Mouse (Mus musculus): ENCODE results near the gene Gm960. TPM values are rescaled to one million over a fixed set of nuclear protein-coding genes. Genes with fewer than 3 reads are reported as not detected.

Gm960 gene
- 2.9 and 3.1 TPM in 2 replicates for polyA plus RNA-seq (2016; fragmentation: Nextera tagmentation; extraction: Ambion mirVana)

DNA sequence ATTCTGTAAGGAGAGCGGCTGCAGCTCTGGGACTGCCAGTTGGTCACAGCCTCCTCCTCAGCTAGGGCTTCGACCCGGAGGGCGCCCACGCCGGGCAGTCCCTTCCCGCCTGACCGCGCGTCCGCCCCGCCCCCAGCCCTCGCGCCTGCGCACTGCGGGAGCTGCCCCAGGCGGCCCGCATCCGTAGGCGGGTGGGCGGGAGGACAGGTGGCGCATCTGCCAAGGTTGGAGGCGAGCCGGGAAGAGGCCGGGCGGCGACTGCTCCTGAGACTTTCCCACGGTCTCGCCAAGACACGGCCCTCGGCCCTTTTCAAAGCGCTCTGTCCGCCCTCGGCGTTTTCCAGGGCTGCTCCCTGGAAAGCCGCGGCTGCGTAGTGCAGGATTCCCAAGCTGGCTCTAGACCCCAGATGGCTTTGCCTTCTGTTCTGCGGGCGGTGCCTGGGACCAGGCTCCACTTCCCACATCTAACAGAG is at the start of gene Gm960:
Gene Gm960 (minus strand): TSS at position 464 of the 473 bp plus-strand sequence.
- 1% methylated on average over 40 of the region's 40 CpGs for WGBS
- Histone ChIP-seq H3K27me3 (ENCODE audit: insufficient read depth, poor library complexity, severe bottlenecking) (peaks cover 57% of the 10 kb centered on the region), H3K36me3 (no peaks in the 10 kb centered on the region), H3K4me3 (peak within 1 kb of the TSS; percentile 64), H3K4me1 (replicated peaks) (peaks cover 13% of the 10 kb centered on the region), H3K27ac (peak within 1 kb of the TSS; percentile 86), H3K9me3 (no peaks in the 10 kb centered on the region)
- DNase-seq (ENCODE audit: low spot score) = peak; percentile 83

DNA sequence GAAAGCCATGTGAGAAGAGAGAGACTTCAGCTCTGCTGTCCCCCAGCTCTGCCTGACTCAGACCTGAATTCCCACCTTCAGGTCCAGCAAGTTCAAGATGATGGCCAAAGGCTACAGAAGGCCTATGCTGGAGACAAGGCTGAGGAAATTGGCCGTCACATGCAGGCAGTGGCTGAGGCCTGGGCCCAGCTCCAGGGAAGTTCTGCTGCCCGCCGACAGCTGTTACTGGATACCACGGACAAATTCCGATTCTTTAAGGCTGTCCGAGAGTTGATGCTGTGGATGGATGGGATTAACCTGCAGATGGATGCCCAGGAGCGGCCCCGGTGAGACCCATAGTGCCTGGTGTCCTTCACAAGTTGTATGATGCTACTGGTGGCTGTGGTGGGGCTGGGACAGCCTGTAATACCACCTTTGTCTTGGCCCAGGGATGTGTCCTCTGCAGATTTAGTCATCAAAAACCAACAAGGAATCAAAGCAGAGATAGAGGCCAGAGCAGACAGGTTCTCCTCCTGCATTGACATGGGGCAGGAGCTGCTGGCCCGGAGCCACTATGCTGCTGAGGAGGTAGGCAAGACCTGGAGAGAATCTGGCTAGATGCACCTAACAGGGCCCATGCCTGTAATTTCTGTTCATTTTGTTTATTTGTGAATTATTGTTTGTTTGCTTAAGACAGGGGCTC is 49.3 kb upstream of the Gm960 start:
- no peak overlapping the region for H3K27ac ChIP-seq
- 0 out of 2 replicates have a peak, but pooled peaks cover 5% of the 10 kb centered on the region for H3K4me1 ChIP-seq (replicated peaks)
- WGBS = 94% methylated on average over 9 of the region's 9 CpGs
- H3K4me3 ChIP-seq = no peak overlapping the region
- H3K9me3 ChIP-seq = no peaks in the 10 kb centered on the region
- no peaks in the 10 kb centered on the region for H3K27me3 ChIP-seq (ENCODE audit: insufficient read depth, poor library complexity, severe bottlenecking)
- peaks cover 94% of the 10 kb centered on the region for H3K36me3 ChIP-seq
- DNase-seq (ENCODE audit: low spot score) = no peak

DNA sequence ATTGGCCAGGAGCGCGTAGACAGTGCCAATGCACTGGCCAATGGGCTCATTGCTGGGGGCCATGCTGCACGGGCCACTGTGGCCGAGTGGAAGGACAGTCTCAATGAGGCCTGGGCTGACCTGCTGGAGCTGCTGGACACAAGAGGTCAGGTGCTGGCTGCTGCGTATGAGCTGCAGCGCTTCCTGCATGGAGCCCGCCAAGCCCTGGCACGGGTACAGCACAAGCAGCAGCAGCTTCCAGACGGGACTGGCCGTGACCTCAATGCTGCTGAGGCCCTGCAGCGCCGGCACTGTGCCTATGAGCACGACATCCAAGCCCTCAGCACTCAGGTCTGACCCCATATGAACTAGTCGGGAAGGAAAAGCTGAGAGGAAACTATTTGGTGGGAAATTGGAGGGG is 48.1 kb upstream of the Gm960 start:
- no peaks in the 10 kb centered on the region for H3K27me3 ChIP-seq (ENCODE audit: insufficient read depth, poor library complexity, severe bottlenecking)
- 85% methylated on average over 14 of the region's 14 CpGs for WGBS
- H3K36me3 ChIP-seq = peaks cover 95% of the 10 kb centered on the region
- no peak overlapping the region for H3K27ac ChIP-seq
- H3K4me1 ChIP-seq (replicated peaks) = 0 out of 2 replicates have a peak, but pooled peaks cover 5% of the 10 kb centered on the region
- no peak overlapping the region for H3K4me3 ChIP-seq
- DNase-seq (ENCODE audit: low spot score) = no peak
- no peaks in the 10 kb centered on the region for H3K9me3 ChIP-seq

DNA sequence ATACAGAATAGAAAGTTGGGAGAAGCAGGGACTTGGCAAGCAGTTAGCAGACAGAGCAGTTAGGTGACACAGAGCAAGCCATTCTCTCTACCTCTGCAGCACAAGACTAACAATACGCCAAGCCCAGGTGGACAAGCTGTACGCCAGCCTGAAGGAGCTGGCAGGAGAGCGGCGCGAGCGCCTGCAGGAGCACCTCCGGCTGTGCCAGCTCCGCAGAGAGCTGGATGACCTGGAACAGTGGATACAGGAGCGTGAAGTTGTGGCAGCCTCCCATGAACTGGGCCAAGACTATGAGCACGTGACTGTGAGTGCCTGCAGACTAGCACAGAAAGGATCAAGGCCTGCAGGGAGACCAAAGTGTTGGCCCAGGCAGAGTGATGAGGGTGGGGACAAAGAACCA is 47.2 kb upstream of the Gm960 start:
- Histone ChIP-seq H3K4me3 (no peak overlapping the region), H3K36me3 (peaks cover 95% of the 10 kb centered on the region), H3K4me1 (replicated peaks) (0 out of 2 replicates have a peak, but pooled peaks cover 3% of the 10 kb centered on the region), H3K27ac (no peak overlapping the region), H3K9me3 (no peaks in the 10 kb centered on the region), H3K27me3 (ENCODE audit: insufficient read depth, poor library complexity, severe bottlenecking) (no peaks in the 10 kb centered on the region)
- WGBS = 95% methylated on average over 10 of the region's 10 CpGs
- no peak for DNase-seq (ENCODE audit: low spot score)

- no peak for DNase-seq (ENCODE audit: low spot score)
- no peak overlapping the region for H3K4me3 ChIP-seq
- 0 out of 2 replicates have a peak, but pooled peaks cover 3% of the 10 kb centered on the region for H3K4me1 ChIP-seq (replicated peaks)
- H3K27ac ChIP-seq = no peak overlapping the region
- 89% methylated on average over 9 of the region's 9 CpGs for WGBS
- H3K27me3 ChIP-seq (ENCODE audit: insufficient read depth, poor library complexity, severe bottlenecking) = no peaks in the 10 kb centered on the region
- H3K36me3 ChIP-seq = peaks cover 95% of the 10 kb centered on the region
- H3K9me3 ChIP-seq = no peaks in the 10 kb centered on the region
Observed at GRCm38 (mm10) chr19:4745057-4745456, 46.6 kb upstream of the Gm960 start.

GRCm38 (mm10) chr19:4744026-4744425 is 45.6 kb upstream of the Gm960 start:
- H3K27ac ChIP-seq = no peak overlapping the region
- no peak overlapping the region for H3K4me3 ChIP-seq
- no peaks in the 10 kb centered on the region for H3K4me1 ChIP-seq (replicated peaks)
- H3K27me3 ChIP-seq (ENCODE audit: insufficient read depth, poor library complexity, severe bottlenecking) = no peaks in the 10 kb centered on the region
- H3K9me3 ChIP-seq = no peaks in the 10 kb centered on the region
- H3K36me3 ChIP-seq = peaks cover 95% of the 10 kb centered on the region
- 82% methylated on average over 14 of the region's 14 CpGs for WGBS
- no peak for DNase-seq (ENCODE audit: low spot score)

DNA sequence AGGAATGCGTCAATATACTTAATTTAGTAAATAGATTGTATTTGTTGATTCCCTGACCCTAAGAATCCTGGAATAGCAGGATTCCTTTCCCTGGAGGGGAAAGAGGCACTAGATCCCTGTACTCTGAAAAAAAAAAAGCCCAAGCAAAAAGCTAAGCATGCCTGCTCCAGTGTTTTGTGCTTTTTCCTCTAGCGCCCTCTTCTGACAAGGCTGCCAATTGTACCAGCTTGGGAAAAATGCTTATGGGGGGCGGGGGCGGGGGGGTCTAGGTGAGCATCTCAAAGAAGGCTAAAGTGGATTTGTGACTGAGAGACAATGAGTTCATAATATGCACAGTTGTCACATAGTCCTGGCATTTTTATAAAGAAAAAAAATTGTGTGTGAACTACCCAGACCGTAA is 45.1 kb upstream of the Gm960 start:
- WGBS = 41% methylated on average over 5 of the region's 5 CpGs
- Histone ChIP-seq H3K4me3 (no peak overlapping the region), H3K9me3 (no peaks in the 10 kb centered on the region), H3K4me1 (replicated peaks) (no peaks in the 10 kb centered on the region), H3K27ac (no peak overlapping the region), H3K27me3 (ENCODE audit: insufficient read depth, poor library complexity, severe bottlenecking) (no peaks in the 10 kb centered on the region), H3K36me3 (peaks cover 95% of the 10 kb centered on the region)
- DNase-seq (ENCODE audit: low spot score) = peak; percentile 31

- no peak overlapping the region for H3K27ac ChIP-seq
- no peaks in the 10 kb centered on the region for H3K9me3 ChIP-seq
- no peak for DNase-seq (ENCODE audit: low spot score)
- no peaks in the 10 kb centered on the region for H3K27me3 ChIP-seq (ENCODE audit: insufficient read depth, poor library complexity, severe bottlenecking)
- H3K4me1 ChIP-seq (replicated peaks) = no peaks in the 10 kb centered on the region
- peaks cover 95% of the 10 kb centered on the region for H3K36me3 ChIP-seq
- 94% methylated on average over 6 of the region's 6 CpGs for WGBS
- no peak overlapping the region for H3K4me3 ChIP-seq
Observed at GRCm38 (mm10) chr19:4742229-4742628, 43.8 kb upstream of the Gm960 start.

DNA sequence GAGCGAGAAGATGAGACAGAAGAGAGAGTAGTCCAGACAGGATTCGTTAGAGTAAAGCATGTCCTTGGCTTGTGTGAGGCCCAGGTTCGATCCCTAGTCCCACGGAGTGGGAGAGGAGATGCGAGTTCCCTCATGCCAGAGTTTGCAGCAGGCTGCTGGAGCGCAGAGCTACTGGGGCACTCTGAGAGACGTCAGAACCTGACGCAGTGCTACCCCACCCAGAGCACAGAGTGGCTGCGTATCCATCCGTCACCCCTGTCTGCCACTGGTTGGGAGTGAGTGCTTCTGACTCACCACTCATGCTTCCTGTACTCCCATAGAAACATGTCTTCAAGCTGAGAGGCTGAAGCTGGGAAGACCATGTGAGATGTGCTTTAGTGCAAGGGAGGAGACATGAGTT is 43.0 kb upstream of the Gm960 start:
- H3K4me1 ChIP-seq (replicated peaks) = no peaks in the 10 kb centered on the region
- no peak overlapping the region for H3K27ac ChIP-seq
- H3K9me3 ChIP-seq = no peaks in the 10 kb centered on the region
- no peak overlapping the region for H3K4me3 ChIP-seq
- 83% methylated on average over 10 of the region's 10 CpGs for WGBS
- H3K36me3 ChIP-seq = peaks cover 95% of the 10 kb centered on the region
- no peaks in the 10 kb centered on the region for H3K27me3 ChIP-seq (ENCODE audit: insufficient read depth, poor library complexity, severe bottlenecking)
- DNase-seq (ENCODE audit: low spot score) = no peak

DNA sequence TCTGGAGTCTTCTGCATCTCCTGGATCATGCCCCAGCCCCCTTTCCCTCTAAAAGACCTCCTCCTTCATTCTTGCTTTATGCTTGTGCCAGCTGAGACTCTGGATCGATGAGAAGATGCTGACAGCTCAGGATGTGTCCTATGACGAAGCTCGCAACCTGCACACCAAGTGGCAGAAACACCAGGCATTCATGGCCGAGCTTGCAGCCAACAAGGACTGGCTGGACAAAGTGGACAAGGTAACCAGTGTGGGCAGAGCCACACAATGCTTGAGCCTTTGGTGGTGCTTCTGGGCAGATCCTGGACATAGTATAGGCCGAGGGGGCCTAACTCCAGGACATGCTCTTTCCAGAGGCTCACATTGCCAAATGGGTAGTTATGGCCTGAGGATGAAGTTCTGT is 41.3 kb upstream of the Gm960 start:
- WGBS = 87% methylated on average over 5 of the region's 5 CpGs
- H3K27ac ChIP-seq = no peak overlapping the region
- no peaks in the 10 kb centered on the region for H3K9me3 ChIP-seq
- no peak for DNase-seq (ENCODE audit: low spot score)
- H3K4me1 ChIP-seq (replicated peaks) = no peaks in the 10 kb centered on the region
- no peaks in the 10 kb centered on the region for H3K27me3 ChIP-seq (ENCODE audit: insufficient read depth, poor library complexity, severe bottlenecking)
- peaks cover 90% of the 10 kb centered on the region for H3K36me3 ChIP-seq
- no peak overlapping the region for H3K4me3 ChIP-seq

- Histone ChIP-seq H3K27me3 (ENCODE audit: insufficient read depth, poor library complexity, severe bottlenecking) (no peaks in the 10 kb centered on the region), H3K4me3 (no peak overlapping the region), H3K27ac (no peak overlapping the region), H3K4me1 (replicated peaks) (no peaks in the 10 kb centered on the region), H3K9me3 (no peaks in the 10 kb centered on the region), H3K36me3 (peaks cover 90% of the 10 kb centered on the region)
- WGBS = 94% methylated on average over 11 of the region's 11 CpGs
- no peak for DNase-seq (ENCODE audit: low spot score)
Observed at GRCm38 (mm10) chr19:4739053-4739452, 40.6 kb upstream of the Gm960 start.

DNA sequence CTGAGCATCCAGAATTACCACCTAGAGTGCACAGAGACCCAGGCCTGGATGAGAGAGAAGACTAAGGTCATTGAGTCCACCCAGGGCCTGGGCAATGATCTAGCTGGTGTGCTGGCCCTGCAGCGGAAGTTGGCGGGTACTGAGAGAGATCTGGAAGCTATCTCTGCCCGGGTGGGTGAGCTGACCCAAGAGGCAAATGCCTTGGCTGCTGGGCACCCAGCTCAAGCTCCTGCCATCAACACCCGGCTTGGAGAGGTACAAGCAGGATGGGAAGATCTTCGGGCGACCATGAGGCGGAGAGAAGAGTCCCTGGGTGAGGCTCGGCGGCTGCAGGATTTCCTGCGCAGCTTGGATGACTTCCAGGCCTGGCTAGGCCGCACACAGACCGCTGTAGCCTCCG is 39.4 kb upstream of the Gm960 start:
- no peak overlapping the region for H3K27ac ChIP-seq
- peaks cover 95% of the 10 kb centered on the region for H3K36me3 ChIP-seq
- no peaks in the 10 kb centered on the region for H3K4me1 ChIP-seq (replicated peaks)
- 91% methylated on average over 13 of the region's 13 CpGs for WGBS
- no peak overlapping the region for H3K4me3 ChIP-seq
- DNase-seq (ENCODE audit: low spot score) = no peak
- H3K27me3 ChIP-seq (ENCODE audit: insufficient read depth, poor library complexity, severe bottlenecking) = no peaks in the 10 kb centered on the region
- no peaks in the 10 kb centered on the region for H3K9me3 ChIP-seq

GRCm38 (mm10) chr19:4733052-4733451 is 34.6 kb upstream of the Gm960 start:
- 94% methylated on average over 3 of the region's 3 CpGs for WGBS
- H3K36me3 ChIP-seq = peaks cover 88% of the 10 kb centered on the region
- H3K9me3 ChIP-seq = no peaks in the 10 kb centered on the region
- DNase-seq (ENCODE audit: low spot score) = no peak
- no peaks in the 10 kb centered on the region for H3K4me1 ChIP-seq (replicated peaks)
- no peaks in the 10 kb centered on the region for H3K27me3 ChIP-seq (ENCODE audit: insufficient read depth, poor library complexity, severe bottlenecking)
- H3K4me3 ChIP-seq = no peak overlapping the region
- H3K27ac ChIP-seq = no peak overlapping the region

Data from hindbrain, embryonic 10.5 days (tissue).